Mouse (Mus musculus) cerebellum, adult 11 months (tissue): ENCODE measurements at regions not wholly inside any gene's neighbourhood (a gene's known extent, or its start where the extent isn't known, plus 50 kb on each side); places are given as distances from the start of the nearest gene placed in this dataset.

Source experiments
- DNase-seq: peaks from one replicate; pipeline ENCODE4 v3.0.0; 2022

DNA sequence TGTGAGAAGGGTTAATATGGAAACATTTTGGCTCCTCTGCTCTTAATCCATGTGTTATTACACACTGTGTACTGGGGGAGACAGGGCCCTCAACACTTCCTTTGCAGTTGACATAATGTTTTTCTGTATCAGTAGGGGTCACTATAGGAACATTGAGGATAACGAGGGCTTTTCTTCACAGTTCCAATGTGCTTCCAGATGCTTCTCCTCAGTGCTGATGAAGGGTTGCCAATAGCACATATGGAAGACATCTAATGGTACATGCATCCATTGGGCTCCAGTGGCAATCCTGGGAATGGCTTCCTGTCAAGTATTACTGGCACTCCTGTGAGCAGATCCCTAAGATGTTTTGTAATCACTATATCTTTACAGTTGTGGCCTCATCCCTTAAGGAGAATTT is 62.1 kb downstream of the Naa11 start:
- DNase-seq = no peak

DNA sequence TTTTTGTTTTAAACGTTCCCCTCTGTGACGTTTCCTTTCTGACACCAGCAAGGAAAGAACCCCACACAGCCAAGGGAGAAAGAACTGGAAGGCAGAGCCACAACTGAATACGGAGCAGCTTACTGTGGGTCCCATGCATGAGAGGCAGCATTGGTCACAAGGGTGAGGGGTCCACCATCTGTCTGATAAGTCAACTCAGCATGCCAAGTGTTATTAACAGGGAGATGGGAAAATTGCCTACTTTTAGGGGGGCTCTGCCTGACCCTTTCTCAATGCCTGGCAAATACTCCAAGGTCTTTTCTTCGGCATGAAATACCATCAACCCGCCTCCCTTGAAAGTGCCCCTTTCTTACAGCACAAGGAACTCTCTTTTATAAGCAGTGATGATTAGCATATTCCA is 66.3 kb downstream of the Naa11 start:
- no peak for DNase-seq

DNA sequence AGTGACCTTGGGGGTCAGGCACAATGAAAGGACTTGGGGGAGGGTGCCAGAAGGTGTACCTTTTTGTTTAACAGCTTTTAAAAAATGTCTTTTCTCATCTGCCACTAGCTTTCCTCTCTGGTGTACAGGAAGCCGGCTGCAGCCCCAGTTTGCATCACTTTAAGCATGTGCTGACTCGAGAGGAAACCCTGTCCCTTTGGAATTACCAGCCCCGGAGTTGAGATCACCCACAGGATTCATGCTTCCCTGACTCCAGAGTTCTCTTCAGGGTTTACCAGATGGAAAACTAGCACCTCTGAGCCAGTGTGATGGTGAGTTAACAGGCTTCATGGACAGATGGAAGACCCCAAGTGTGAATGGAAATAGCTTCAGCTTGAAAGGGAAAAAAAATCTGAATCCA is 68.3 kb downstream of the Naa11 start:
- DNase-seq = no peak

DNA sequence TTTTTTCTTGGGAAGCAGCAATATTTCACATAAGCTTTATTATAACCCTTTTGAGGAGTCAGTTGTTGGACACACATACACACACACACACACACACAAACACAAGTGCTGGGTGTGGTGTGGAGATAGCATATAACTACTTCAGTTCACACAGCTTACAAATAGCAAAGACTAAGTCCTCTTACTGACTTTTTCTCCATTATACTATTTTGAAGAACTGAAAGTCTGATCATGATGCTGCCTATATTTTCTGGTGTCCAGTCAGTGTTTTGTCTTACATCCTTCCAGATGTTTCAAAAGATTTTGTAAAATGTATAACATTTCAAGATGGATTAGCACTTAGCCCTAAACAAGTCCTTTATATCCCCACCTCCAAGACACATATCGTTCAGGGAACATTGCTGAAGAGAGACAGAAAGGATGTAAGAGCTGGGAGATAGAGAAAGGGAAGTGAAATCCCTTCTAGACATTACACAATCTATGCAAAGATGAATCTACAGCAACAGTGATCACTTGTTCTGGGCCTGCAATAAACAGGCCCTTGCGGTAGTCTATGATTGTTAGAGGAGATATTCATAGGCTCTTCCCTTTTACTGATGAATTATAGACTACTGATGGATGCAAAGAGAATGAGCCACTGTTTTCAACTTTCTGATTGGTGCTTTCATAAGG is 72.2 kb downstream of the Naa11 start:
- no peak for DNase-seq

DNA sequence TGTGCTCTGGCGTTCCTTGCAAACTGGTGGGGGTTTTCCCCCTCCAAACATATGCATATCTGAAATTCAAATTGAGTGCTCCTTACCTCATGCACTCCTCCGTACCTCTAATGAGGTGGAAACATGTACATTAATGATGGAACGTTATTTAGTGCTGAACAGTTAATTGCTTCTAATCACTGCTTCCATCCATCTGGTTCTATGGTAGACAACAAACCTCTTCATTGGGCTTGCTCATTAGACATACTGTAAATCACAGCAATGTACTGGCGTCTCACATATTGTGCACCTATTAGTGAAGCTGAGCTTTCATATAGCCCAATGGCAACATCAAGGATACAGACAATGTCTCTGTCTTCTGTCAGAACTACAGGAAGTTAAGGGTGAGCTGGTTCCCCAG is 85.3 kb downstream of the Naa11 start:
- DNase-seq = no peak

DNA sequence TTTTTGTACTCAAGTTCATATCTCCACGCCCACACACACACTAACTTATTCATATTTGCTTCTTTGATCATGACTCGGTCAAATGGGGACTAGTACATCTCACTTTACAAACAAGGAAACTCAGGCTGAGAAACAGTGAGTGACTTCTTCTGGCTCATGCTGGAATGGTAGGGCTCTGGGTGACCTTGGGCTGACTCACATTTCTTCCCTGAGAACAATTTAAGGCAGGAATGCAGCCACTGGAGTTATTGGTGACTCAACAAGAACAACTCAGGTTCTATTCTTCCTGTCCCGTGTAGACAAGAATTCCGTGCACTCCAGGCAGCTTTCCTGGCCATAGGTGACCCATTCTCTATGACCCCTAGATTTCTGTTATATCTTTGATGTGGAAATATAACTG is 87.3 kb downstream of the Naa11 start:
- DNase-seq = no peak

DNA sequence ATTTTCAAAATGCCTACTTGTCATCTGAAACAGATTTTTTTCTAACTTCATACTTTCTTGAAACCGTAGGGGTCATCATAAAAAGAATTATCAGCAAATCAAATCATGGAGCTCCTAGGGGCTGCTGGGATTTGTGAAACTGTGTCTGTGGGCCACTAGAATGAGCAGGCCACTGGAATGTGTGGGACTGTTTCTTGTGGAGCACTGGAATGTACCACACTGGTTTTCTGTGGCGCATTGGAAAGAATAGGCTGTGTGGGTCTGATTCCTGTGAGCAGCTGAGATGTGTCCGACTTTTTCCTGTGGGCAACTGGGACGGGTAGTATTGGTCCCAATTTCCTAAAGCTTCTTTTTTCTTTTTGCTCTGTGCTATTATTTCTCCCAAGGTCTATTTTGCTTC is 90.6 kb downstream of the Naa11 start:
- peak; percentile 12 for DNase-seq

DNA sequence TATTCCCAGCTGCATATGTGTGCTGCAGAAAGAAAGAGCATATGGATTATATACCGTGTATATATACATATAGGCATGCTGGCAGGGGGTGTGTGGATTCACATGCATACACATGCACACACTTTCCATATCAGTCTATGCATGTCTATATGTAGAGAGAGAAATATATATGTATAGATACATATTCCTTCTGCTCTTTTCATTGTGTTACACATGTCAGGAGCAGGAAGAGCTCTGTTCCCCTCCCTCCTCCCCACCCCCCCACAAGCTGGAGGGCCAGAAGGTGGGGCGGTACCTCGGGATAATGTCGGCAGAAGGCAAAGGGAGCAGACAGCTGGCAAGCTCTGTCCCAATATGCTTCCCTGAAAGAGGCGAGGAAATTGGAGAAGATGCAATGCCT is 91.3 kb downstream of the Naa11 start:
- peak; percentile 89 for DNase-seq

DNA sequence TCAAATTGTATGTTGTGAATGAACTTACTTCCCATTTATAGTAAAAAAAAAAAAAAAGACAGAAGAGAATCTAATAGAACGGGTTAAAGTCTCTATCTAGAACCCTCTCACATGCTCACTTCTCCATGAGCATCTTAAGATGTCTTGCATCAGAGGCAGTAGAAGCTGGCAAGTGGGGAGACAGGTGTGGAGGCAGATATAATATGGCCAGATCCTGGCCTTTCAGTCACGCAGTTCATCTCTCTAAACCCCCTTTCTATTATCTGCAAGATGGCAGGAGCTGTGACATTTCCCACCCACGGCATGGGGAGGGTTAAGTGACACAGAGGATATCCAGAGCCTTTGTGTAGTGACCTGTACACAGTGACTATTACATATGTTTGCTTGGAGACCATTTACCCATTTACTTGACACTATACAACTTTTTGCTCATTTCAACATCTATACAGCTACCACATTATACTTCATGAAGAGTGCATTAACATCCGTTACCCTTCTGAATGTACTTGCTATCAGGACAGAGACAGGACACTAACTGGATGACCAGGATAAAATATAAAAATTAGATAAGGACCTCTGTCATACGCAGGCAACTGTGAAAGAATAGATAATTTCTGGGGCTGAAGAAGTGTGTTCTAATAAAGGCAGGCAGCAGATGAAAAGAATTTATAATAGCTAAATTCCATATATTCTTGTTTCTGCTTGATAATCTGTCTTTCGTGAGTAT is 91.9 kb downstream of the Naa11 start:
- no peak for DNase-seq

DNA sequence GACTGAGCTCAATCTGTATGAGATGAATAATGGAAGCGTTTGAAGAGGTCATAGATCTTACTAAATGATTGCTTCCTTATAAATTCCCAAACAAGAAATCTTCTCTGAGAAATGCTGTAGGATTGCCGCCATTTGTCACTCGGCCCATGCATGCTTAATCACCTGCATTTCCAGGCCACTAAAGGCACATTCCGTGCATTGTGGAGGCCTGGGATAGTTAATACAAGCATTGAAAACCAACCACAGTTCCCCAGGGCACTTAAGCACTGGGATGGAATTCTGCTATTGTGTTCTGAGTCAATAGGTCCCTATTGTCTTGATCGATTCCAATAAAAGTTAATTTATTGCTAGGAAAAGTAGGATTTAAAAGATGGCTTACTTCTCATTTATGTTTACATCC is 92.5 kb downstream of the Naa11 start:
- no peak for DNase-seq

DNA sequence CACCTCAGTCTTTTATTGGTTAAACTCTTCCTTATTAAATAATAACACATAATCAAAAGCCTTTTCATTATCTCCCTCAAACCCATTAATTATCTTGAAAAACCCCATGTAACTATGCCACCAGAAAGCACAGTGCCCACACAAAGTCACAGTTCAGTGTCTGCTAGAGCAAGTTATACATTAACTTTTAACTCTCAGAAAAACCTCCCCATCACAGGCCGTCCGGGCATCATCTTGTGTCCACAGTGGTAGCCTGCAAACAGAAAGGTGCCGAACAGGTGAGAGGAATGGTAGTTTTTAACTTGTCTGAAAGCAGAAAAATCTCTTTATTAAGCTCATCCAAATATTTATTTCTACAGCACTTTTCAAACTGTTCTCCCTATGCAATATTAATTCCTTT is 96.0 kb downstream of the Naa11 start:
- DNase-seq = no peak

DNA sequence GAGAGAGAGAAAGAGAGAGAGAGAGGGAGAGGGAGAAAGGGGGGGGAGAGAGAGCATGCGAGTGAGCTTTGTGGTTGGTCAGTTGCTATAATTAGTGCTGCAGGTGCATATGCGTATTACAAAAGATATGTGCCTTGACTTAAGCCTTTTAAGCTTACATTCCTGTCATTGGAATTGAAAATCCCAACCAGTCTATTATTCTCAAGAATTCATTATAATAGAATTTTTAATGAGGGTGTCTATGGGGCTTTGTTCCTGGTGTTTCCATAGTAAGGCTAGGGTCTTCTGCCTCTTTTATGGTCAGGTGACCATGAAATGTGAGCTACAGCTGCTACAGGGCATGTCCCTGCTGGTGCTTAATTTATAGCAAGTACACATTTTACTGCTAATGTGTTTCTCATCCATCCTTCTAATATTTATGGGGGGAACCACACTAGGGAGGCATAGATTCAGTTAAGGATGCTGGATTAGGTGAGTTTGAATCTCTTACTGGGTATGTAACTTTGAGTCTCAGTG is 102.0 kb downstream of the Naa11 start:
- DNase-seq = no peak

DNA sequence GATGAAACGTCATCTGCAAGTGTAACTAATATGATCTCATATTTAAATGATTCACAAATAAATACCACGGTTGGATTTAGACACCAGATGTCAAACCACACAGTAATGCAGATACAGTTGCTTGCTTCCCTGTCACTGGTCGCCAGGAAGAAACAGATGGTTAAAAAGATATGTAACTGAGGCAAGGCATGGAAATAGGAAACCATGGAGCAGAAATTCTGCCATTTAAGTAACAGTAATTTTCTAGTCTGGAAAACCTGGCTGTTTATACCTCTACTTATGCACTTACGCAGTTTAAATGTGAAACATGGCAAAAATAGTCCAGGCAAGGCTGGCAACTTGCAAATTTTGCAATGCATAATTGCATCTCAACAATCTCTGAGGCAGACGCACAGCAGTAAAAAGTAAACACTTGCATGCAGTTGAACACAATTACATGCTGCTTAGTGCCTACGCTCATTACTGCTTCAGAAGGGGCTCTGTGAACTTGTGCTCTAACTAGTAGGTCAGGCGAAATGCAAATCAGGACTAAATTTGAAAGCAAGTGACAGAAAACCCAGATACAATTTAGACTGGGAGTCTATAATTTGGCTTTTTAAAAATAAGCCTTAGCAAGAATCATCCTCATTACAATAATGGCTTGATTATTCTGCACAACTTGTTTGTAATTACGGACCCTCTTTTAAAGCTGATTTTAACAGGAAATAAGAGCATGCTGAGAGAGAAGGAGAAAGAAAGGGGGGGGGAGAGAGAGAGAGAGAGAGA is 102.6 kb downstream of the Naa11 start:
- no peak for DNase-seq

DNA sequence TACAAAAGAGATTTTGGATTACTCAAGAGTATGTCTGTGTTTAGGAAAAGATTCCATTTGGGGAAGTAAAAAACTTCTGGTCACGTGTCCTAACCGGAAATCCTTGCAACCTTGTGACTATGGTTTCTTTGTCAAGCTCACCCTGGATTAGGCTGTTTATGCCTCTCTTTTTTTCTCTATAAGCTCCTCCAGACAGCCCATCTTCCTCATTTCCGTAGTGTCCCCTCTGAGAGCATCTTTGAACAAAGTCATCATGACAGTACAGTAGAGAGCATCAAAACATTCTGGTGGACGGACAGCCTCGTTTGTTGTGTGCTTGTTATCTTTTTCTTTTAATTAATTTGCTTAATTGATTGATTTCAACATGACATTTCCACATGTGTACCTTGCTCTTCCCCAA is 112.7 kb downstream of the Naa11 start:
- DNase-seq = no peak

DNA sequence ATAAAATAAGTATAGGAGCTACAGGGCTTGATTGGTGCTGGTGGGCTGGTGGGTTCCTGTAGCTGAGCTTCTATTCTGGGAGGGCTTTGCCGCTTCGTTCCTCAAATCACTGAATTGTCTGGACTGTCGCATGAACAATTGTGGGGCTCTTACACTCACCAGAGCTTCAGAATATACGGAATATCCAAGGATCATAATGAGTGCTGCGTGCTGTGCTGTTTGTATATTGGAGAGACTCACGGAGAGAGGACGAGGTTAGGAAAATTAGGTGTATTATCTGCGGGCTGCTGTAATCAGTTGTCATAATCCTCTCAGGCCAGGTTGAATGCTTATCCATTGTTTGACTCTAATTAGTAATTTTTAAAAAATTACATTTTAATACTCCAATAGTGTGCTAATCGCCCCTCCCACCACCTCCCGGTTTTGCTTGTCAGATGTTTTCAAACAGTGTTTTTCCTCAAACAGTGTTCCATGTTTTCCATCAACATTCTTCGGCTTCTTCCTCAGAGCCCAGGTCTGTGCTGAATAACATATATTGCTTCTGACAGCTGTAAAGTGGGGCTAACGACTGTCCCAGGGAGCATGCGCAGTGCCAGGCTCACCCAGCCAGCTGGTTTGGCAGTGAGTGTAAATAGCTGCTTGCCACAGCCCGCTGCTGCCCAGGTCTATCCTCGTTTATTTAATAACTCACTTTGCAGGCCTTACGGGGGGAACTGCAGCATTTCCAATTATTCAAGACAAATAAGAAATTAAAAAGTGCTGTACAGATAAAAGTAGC is 114.2 kb downstream of the Naa11 start:
- DNase-seq = peak; percentile 35

DNA sequence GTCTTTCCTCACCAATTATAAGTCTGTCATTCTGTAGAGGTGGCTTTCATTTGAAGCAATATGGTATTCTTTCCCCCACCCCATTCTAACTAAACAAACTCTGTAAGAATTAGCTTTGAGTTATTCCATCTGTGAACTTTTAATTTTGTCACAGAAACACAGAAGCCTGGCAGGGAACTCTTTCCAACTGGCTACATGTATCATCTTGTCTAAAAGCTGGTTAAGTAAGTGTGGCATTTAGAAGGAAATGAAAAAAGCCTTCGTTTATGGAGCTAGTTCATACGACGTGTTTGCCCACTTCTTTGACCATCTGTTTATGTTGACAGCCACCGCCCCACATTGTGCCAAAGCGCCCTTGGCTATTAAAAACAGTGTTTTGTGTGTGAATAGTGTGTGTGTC is 115.5 kb downstream of the Naa11 start:
- no peak for DNase-seq

DNA sequence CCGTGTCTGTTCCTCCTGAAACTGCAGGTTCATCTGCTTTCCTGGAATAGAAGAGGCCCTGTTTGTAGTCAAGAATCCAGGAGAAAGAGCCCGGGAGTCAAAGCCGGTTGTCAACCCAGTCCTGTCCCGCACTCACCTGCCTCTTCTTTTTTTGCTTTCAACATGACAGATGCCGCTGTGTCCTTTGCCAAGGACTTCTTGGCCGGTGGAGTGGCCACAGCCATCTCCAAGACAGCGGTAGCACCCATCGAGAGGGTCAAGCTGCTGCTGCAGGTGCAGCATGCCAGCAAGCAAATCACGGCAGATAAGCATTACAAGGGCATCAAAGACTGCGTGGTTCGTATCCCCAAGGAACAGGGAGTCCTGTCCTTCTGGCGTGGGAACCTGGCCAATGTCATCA is 127.5 kb downstream of the Naa11 start:
- DNase-seq = peak; percentile 32

DNA sequence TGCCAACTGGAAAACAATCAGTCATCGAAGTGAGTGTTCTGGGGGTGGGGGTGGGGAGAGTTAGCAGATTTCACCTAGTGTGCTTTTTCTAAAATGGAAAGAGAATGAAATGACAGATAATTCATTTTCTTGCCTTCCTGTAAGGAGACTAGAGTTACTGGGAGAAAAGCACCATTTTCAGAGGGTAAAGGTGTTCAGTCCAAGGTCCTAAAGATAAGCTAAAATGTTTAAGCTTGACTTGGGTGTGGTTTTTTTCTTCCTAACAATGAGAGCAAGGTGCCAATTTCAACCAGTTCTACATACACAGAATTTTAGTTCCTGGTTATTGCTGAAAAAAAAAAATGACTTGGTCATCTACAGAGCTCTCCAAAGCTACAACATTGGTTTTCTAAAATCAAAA is 135.1 kb downstream of the Naa11 start:
- no peak for DNase-seq

DNA sequence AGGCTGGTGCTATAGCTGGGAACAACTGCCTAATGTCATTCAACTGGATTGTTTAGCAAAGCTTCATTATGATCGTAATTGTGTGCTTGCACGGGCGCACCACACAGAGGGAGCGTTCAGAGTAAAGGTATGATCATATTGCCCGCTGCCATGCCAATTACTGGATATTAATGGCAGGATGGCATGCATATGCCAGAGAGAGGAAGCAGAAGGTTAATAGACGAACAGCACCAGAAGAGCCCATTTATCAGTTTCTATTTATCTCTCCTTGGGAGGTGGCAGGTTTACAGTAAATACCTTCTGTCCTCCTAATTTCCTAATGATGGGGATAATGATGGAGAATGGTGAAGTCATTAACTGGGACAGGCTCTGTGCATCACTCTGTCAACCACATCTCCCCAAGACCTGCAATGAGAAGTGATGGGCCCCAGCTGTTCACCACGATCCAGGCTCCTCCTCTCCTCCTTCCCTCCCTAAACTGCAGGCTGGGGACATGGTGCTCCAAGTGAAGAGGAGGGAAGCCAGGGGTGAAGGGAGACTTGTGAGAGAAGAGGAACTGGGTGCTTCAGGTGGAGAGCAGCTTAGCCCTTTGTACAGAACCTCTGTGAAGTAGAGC is 135.6 kb downstream of the Naa11 start:
- DNase-seq = no peak

DNA sequence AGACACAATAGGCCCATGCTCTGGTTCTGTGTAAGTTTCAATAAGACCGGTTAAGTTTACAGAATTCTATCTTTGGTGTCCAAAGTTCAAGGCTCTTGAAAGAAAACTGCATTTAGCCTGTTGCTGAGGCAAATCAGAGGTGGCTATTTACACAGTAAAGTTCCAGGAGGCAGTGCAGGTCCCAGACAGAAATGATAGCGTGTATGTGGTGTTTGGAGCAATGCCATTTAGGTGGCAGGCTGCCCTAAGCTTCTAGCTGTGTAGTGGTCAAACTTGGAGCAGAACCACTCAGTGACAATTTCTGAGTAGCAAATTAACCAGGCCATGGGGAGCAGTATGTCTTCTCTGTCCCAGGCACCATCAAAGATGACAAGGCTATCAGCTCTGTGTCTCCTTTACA is 125.5 kb upstream of the Paqr3 start:
- DNase-seq = peak; percentile 25

DNA sequence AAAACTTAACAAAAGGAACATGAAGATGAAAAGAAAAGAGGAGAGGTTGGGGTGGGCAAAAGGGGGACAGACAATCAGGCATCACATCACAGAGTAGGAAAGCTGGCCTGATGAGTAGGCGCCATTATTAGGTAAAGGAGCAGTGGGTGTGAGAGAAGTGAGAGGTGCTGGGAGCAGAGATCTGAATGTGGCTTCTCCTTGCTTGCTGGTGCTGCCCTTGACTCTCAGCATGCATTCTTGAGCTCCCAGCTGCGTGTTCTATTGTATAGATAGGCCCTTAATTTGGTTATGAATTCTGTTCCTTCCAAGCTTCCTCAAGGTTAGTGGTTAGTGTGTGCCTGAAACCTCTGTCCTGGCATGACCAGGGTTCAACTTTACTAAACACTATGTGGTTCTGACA is 115.0 kb upstream of the Paqr3 start:
- no peak for DNase-seq

DNA sequence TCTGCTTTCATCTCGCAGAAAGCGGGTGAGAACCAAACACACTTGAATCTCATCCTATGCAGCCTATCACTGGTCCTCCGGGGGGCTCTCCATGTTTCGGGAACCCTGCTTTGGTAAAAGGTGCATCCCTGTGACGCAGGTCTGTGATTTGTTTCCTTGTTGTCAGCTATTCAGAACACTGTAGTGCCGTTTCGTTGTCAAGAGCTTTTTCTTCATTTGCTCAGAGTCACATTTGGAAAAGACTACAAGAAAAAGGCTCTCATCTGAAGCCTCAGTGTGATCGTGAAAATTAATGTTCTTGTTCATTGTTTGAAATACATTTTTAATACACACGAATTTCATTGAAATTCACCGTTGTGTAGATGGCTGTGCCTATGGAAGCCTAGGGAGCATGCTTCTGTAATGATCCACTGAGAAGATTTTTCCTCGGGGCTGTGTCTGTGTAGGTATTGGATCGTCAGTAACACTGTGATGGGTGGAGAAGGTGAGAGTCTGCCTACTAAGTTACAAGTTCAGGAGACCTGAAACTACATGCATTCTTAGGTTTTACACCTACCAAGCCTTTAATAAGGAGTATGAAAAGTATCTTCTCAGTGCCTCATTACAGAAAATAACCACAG is 112.0 kb upstream of the Paqr3 start:
- DNase-seq = no peak
